ENCODE assay signal across 26 mouse cellular contexts in the genomic region with DNA sequence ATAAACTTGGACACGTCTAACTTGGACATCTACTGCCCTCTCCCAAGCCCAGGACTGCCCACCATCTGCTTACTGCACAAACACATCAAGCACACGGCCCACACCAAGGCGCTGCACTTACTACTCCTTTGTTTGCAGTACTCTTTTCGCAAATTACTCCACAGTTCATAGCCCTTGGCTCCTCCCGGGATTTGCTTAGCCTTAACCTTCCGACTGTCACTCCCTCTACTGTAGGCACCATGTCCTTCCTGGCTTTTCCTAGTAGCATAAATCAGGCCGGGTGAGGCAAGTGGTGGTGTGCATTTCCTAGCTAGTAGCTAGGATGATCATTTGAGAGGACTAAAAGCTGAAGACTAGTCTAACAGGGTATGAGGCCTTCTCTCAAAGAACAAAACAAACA. TPM values are rescaled to one million over a fixed set of nuclear protein-coding genes. Genes with fewer than 3 reads are reported as not detected.
DNase-seq lines count a peak whose midpoint lies in the region; ATAC-seq and TF ChIP-seq lines count a peak whose summit lies in the region.
"Had no signal": no experiment of that assay in that cellular context is flagged by ENCODE, and none has a peak within 500 bp of the region (broad histone marks: within the 10 kb centered on the region; RNA-seq: fewer than 3 reads in every experiment).

No protein-coding gene starts in this region.

- TF ChIP-seq EP300 in liver, postnatal 0 days (IDR thresholded peaks at IDR 0.05; ENCODE audit: low read depth), result no peak

- no peaks in the 10 kb centered on the region for H3K9me3 ChIP-seq in kidney, embryonic 14.5 days (ENCODE audit: control insufficient read depth, low read length)
- H3K9me3 ChIP-seq in liver, postnatal 0 days (ENCODE audit: low read length), result no peaks in the 10 kb centered on the region
- no peaks in the 10 kb centered on the region for H3K9me3 ChIP-seq in intestine, embryonic 15.5 days
- no peaks in the 10 kb centered on the region for H3K9me3 ChIP-seq in stomach, embryonic 14.5 days (ENCODE audit: control insufficient read depth, low read depth, low read length)
- H3K9me3 ChIP-seq in embryonic facial prominence, embryonic 10.5 days, result no peaks in the 10 kb centered on the region
- H3K9me3 ChIP-seq: embryonic facial prominence, embryonic 13.5 days; G1E; heart, embryonic 10.5 days; midbrain, embryonic 15.5 days; neural tube, embryonic 12.5 days had no signal

- peak; percentile 76 for ATAC-seq in kidney, embryonic 14.5 days (ENCODE audit: low FRiP score, low TSS enrichment)
- peak; percentile 36 for ATAC-seq in liver, postnatal 0 days
- 0 out of 2 replicates have a peak, but pooled peaks have one; percentile 27 for ATAC-seq in intestine, embryonic 15.5 days
- 0 out of 2 replicates have a peak, but pooled peaks have one; percentile 14 for ATAC-seq in stomach, embryonic 14.5 days (ENCODE audit: insufficient number of reproducible peaks, insufficient read depth, low FRiP score, low read depth)
- ATAC-seq: forebrain, embryonic 14.5 days; hindbrain, postnatal 0 days; midbrain, embryonic 15.5 days had no signal

- H3K4me2 ChIP-seq in kidney, embryonic 14.5 days (replicated peaks; ENCODE audit: low read depth, low read length), result no peak overlapping the region
- H3K4me2 ChIP-seq in liver, postnatal 0 days (ENCODE audit: low read depth, low read length), result no peak overlapping the region
- no peak overlapping the region for H3K4me2 ChIP-seq in intestine, embryonic 15.5 days (replicated peaks)
- no peak overlapping the region for H3K4me2 ChIP-seq in stomach, embryonic 14.5 days (replicated peaks; ENCODE audit: low read depth, low read length)
- H3K4me2 ChIP-seq: embryonic facial prominence, embryonic 13.5 days; midbrain, embryonic 15.5 days; neural tube, embryonic 12.5 days had no signal

- H3K27ac ChIP-seq in kidney, embryonic 14.5 days (ENCODE audit: low read depth, low read length), result no peak overlapping the region
- peak overlapping the region; percentile 60 for H3K27ac ChIP-seq in liver, postnatal 0 days (ENCODE audit: low read depth)
- H3K27ac ChIP-seq in intestine, embryonic 15.5 days, result no peak overlapping the region
- H3K27ac ChIP-seq in stomach, embryonic 14.5 days (ENCODE audit: low read length), result no peak overlapping the region; the same call in 1 of the 2 replicates
- H3K27ac ChIP-seq in embryonic facial prominence, embryonic 10.5 days (replicated peaks), result no peak overlapping the region
- H3K27ac ChIP-seq: embryonic facial prominence, embryonic 13.5 days; heart, embryonic 10.5 days; hindbrain, postnatal 0 days; liver, embryonic 14.5 days; midbrain, embryonic 15.5 days; neural tube, embryonic 12.5 days had no signal

- peaks cover 23% of the 10 kb centered on the region; the same call in 1 of the 2 replicates for H3K4me1 ChIP-seq in kidney, embryonic 14.5 days (ENCODE audit: control insufficient read depth, insufficient read depth, low read length)
- H3K4me1 ChIP-seq in liver, postnatal 0 days (ENCODE audit: insufficient read depth), result peaks cover 8% of the 10 kb centered on the region
- H3K4me1 ChIP-seq in intestine, embryonic 15.5 days (replicated peaks), result peaks cover 14% of the 10 kb centered on the region; the same call in 1 of the 2 replicates
- H3K4me1 ChIP-seq in stomach, embryonic 14.5 days (ENCODE audit: control insufficient read depth, insufficient read depth, low read length), result peaks cover 12% of the 10 kb centered on the region
- H3K4me1 ChIP-seq in embryonic facial prominence, embryonic 10.5 days, result peaks cover 45% of the 10 kb centered on the region

- DNase-seq in kidney, adult 9 months, result no peak
- DNase-seq in liver, postnatal 0 days, result no peak
- DNase-seq in liver, result no peak
- DNase-seq in right cerebral cortex, postnatal 36 days (ENCODE audit: low spot score in 2 of 2), result no peak
- DNase-seq in embryonic facial prominence, embryonic 10.5 days (ENCODE audit: low spot score), result no peak
- DNase-seq: adrenal gland, postnatal 10 days; B cell, adult 2 months; cerebellum, adult 18-20 months; cerebellum, postnatal 14 days; lung, postnatal 14 days; retina, postnatal 1 day; right cerebral cortex, postnatal 25 days; thymus, postnatal 14 days had no signal

- no peaks in the 10 kb centered on the region; the same call in 1 of the 2 replicates for H3K36me3 ChIP-seq in kidney, embryonic 14.5 days (ENCODE audit: control insufficient read depth, insufficient read depth, low read length)
- no peaks in the 10 kb centered on the region for H3K36me3 ChIP-seq in liver, postnatal 0 days (replicated peaks; ENCODE audit: insufficient read depth, low read length)
- no peaks in the 10 kb centered on the region for H3K36me3 ChIP-seq in intestine, embryonic 15.5 days
- no peaks in the 10 kb centered on the region for H3K36me3 ChIP-seq in stomach, embryonic 14.5 days (ENCODE audit: control insufficient read depth, insufficient read depth, low read length)
- no peaks in the 10 kb centered on the region for H3K36me3 ChIP-seq in embryonic facial prominence, embryonic 10.5 days (replicated peaks)
- H3K36me3 ChIP-seq: embryonic facial prominence, embryonic 13.5 days; heart, embryonic 10.5 days; midbrain, embryonic 15.5 days; neural tube, embryonic 12.5 days had no signal

- H3K4me3 ChIP-seq in kidney, embryonic 14.5 days (ENCODE audit: low read length), result no peak overlapping the region
- no peak overlapping the region for H3K4me3 ChIP-seq in liver, postnatal 0 days (ENCODE audit: low read depth, low read length)
- H3K4me3 ChIP-seq in intestine, embryonic 15.5 days (replicated peaks), result no peak overlapping the region
- H3K4me3 ChIP-seq in stomach, embryonic 14.5 days (ENCODE audit: low read depth, low read length), result no peak overlapping the region
- H3K4me3 ChIP-seq in embryonic facial prominence, embryonic 10.5 days, result no peak overlapping the region
- H3K4me3 ChIP-seq: embryonic facial prominence, embryonic 13.5 days; erythroblast, embryonic 14.5 days; heart, embryonic 10.5 days; midbrain, embryonic 15.5 days; neural tube, embryonic 12.5 days had no signal

- no peaks in the 10 kb centered on the region for H3K27me3 ChIP-seq in kidney, embryonic 14.5 days (ENCODE audit: control insufficient read depth, insufficient read depth, low read length)
- H3K27me3 ChIP-seq in liver, postnatal 0 days (ENCODE audit: insufficient read depth, low read length), result no peaks in the 10 kb centered on the region
- H3K27me3 ChIP-seq in intestine, embryonic 15.5 days (replicated peaks), result no peaks in the 10 kb centered on the region
- no peaks in the 10 kb centered on the region for H3K27me3 ChIP-seq in stomach, embryonic 14.5 days (ENCODE audit: control insufficient read depth, insufficient read depth, low read length)
- no peaks in the 10 kb centered on the region for H3K27me3 ChIP-seq in embryonic facial prominence, embryonic 10.5 days (replicated peaks; ENCODE audit: low read depth, poor library complexity, severe bottlenecking)
- H3K27me3 ChIP-seq: CH12.LX; embryonic facial prominence, embryonic 13.5 days; midbrain, embryonic 15.5 days; neural tube, embryonic 12.5 days had no signal

- 29% methylated on average over 7 of the region's 7 CpGs for WGBS in kidney, embryonic 14.5 days
- 48% methylated on average over 7 of the region's 7 CpGs for WGBS in liver, postnatal 0 days (ENCODE audit: insufficient replicate concordance)
- WGBS in intestine, embryonic 15.5 days, result 58% methylated on average over 7 of the region's 7 CpGs
- WGBS in stomach, embryonic 14.5 days, result 59% methylated on average over 7 of the region's 7 CpGs
- 78% methylated on average over 7 of the region's 7 CpGs for WGBS in embryonic facial prominence, embryonic 10.5 days

- H3K9ac ChIP-seq in kidney, embryonic 14.5 days (ENCODE audit: low read depth, low read length), result no peak overlapping the region
- H3K9ac ChIP-seq in liver, postnatal 0 days (replicated peaks), result no peak overlapping the region
- no peak overlapping the region for H3K9ac ChIP-seq in intestine, embryonic 15.5 days
- H3K9ac ChIP-seq in stomach, embryonic 14.5 days (replicated peaks; ENCODE audit: low read depth, low read length), result no peak overlapping the region
- H3K9ac ChIP-seq: embryonic facial prominence, embryonic 13.5 days; liver, embryonic 14.5 days; midbrain, embryonic 15.5 days; neural tube, embryonic 12.5 days had no signal

- TF ChIP-seq CTCF in liver, postnatal 0 days (IDR thresholded peaks at IDR 0.05; ENCODE audit: low read depth), result no peak

RNA-seq across cellular contexts. Expression of a gene that starts 16.8 kb away (rescaled TPM):
- 84.0 and 112 TPM in 2 replicates for polyA plus RNA-seq in kidney, embryonic 14.5 days (2014; fragmentation: Nextera tagmentation; extraction: Ambion mirVana)
- 70.9 and 73.1 TPM in 2 replicates for polyA plus RNA-seq in liver, postnatal 0 days (2015; fragmentation: Nextera tagmentation; extraction: Ambion mirVana)
- 110 and 116 TPM in 2 replicates for polyA plus RNA-seq in intestine, embryonic 15.5 days (2015; fragmentation: Nextera tagmentation; extraction: Ambion mirVana)
- polyA plus RNA-seq in stomach, embryonic 14.5 days (2014; fragmentation: Nextera tagmentation; extraction: Ambion mirVana), result 92.4 and 94.8 TPM in 2 replicates
- polyA plus RNA-seq in embryonic facial prominence, embryonic 10.5 days (2016; fragmentation: Nextera tagmentation; extraction: Ambion mirVana), result 55.9 and 56.2 TPM in 2 replicates

Comparison
In these comparisons a context has a peak if more than half of its experiments do, and no peak if none do; other contexts are left out.
1. ATAC-seq: peak in every context shown above with its lines; median percentile 76 in kidney, embryonic 14.5 days; 36 in liver, postnatal 0 days; 27 in intestine, embryonic 15.5 days; 14 in stomach, embryonic 14.5 days.